ENCODE assay signal across 11 mouse cellular contexts in the genomic region with DNA sequence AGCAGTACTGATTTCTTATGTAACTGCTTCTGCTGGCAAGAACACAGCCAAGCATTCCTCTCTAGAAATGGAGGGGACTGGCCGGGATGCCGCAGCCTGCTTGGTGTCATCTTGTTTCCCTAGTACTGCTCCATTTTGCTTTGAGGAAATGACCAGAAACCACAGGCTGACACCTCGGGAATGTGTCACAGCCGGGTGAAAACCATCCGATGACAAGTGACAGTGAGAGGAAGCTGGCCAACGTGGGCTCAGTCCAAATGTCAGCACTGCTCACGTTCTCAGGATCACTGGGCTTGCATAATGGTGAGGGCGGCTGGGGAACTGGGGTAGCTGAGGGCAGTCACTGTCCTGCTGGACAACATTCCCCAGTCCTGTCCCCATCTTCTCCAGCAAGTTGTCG. TPM values are rescaled to one million over a fixed set of nuclear protein-coding genes. Genes with fewer than 3 reads are reported as not detected.
A peak's percentile ranks its signal among the peaks of the same experiment; 100 is the strongest.
DNase-seq lines count a peak whose midpoint lies in the region; ATAC-seq and TF ChIP-seq lines count a peak whose summit lies in the region.
"Had no signal": no experiment of that assay in that cellular context is flagged by ENCODE, and none has a peak within 500 bp of the region (broad histone marks: within the 10 kb centered on the region; RNA-seq: fewer than 3 reads in every experiment).

No protein-coding gene starts in this region.

- no peak for ATAC-seq in kidney, embryonic 16.5 days (ENCODE audit: low FRiP score, low TSS enrichment)
- ATAC-seq in stomach, postnatal 0 days (ENCODE audit: low FRiP score, low TSS enrichment), result no peak
- ATAC-seq in forebrain, embryonic 14.5 days, result no peak
- ATAC-seq: forebrain, embryonic 13.5 days had no signal

- H3K9ac ChIP-seq in kidney, embryonic 16.5 days (replicated peaks; ENCODE audit: low read length), result no peak overlapping the region
- no peak overlapping the region for H3K9ac ChIP-seq in stomach, postnatal 0 days (ENCODE audit: low read length)
- H3K9ac ChIP-seq in forebrain, embryonic 14.5 days (ENCODE audit: low read length), result no peak overlapping the region
- H3K9ac ChIP-seq: embryonic facial prominence, embryonic 12.5 days; forebrain, embryonic 13.5 days; hindbrain, embryonic 13.5 days had no signal

- no peak for TF ChIP-seq CTCF in kidney, adult 2 months (conservative IDR thresholded peaks at IDR 0.05; ENCODE audit: insufficient read depth, insufficient read length, low read depth, low read length)
- no peak for TF ChIP-seq CTCF in stomach, postnatal 0 days (IDR thresholded peaks at IDR 0.05; ENCODE audit: low read depth)

- H3K4me1 ChIP-seq in kidney, adult 2 months (ENCODE audit: control insufficient read depth, insufficient read depth, low read length), result no peaks in the 10 kb centered on the region
- H3K4me1 ChIP-seq in kidney, embryonic 16.5 days (ENCODE audit: insufficient read depth, low read length), result peaks cover 8% of the 10 kb centered on the region; the same call in 1 of the 2 replicates
- no peaks in the 10 kb centered on the region for H3K4me1 ChIP-seq in stomach, postnatal 0 days (replicated peaks; ENCODE audit: control insufficient read depth, insufficient read depth)
- no peaks in the 10 kb centered on the region for H3K4me1 ChIP-seq in forebrain, embryonic 14.5 days (ENCODE audit: control insufficient read depth, insufficient read depth, low read length)
- H3K4me1 ChIP-seq: embryonic facial prominence, embryonic 12.5 days had no signal

- H3K27ac ChIP-seq in kidney, adult 2 months (ENCODE audit: insufficient read depth, low read depth, low read length), result no peak overlapping the region
- H3K27ac ChIP-seq in kidney, embryonic 16.5 days (ENCODE audit: low read length), result no peak overlapping the region
- H3K27ac ChIP-seq in stomach, postnatal 0 days (replicated peaks), result no peak overlapping the region
- no peak overlapping the region for H3K27ac ChIP-seq in forebrain, embryonic 14.5 days (ENCODE audit: low read depth, low read length)
- H3K27ac ChIP-seq: embryonic facial prominence, embryonic 12.5 days; forebrain, embryonic 13.5 days; hindbrain, embryonic 13.5 days had no signal

- H3K4me2 ChIP-seq in kidney, embryonic 16.5 days (replicated peaks; ENCODE audit: low read depth, low read length), result no peak overlapping the region
- no peak overlapping the region for H3K4me2 ChIP-seq in stomach, postnatal 0 days (replicated peaks; ENCODE audit: low read depth)
- no peak overlapping the region for H3K4me2 ChIP-seq in forebrain, embryonic 14.5 days (ENCODE audit: low read length)
- H3K4me2 ChIP-seq: embryonic facial prominence, embryonic 12.5 days; forebrain, embryonic 13.5 days; hindbrain, embryonic 13.5 days had no signal

- TF ChIP-seq EP300 in stomach, postnatal 0 days (optimal IDR thresholded peaks at IDR 0.05), result no peak

- no peak for TF ChIP-seq POLR2A in kidney, adult 2 months (IDR thresholded peaks at IDR 0.05; ENCODE audit: low read depth, low read length)

- DNase-seq in kidney, adult 2 months, result peak; percentile 70
- DNase-seq in cerebellum, postnatal 10 days, result peak; percentile 79 to 83
- DNase-seq in kidney, postnatal 10 days, result peak; percentile 63
- peak; percentile 67 for DNase-seq in lung, postnatal 36 days
- DNase-seq in stomach, postnatal 0 days (ENCODE audit: low spot score), result no peak
- no peak for DNase-seq in forebrain, embryonic 14.5 days (ENCODE audit: low spot score)

- no peaks in the 10 kb centered on the region for H3K36me3 ChIP-seq in kidney, adult 2 months (ENCODE audit: control insufficient read depth, insufficient read depth, low read length)
- H3K36me3 ChIP-seq in kidney, embryonic 16.5 days (ENCODE audit: insufficient read depth, low read length), result no peaks in the 10 kb centered on the region
- H3K36me3 ChIP-seq in stomach, postnatal 0 days (ENCODE audit: control insufficient read depth, insufficient read depth, low read length), result no peaks in the 10 kb centered on the region
- no peaks in the 10 kb centered on the region for H3K36me3 ChIP-seq in forebrain, embryonic 14.5 days (ENCODE audit: control insufficient read depth, insufficient read depth, low read length)
- H3K36me3 ChIP-seq: embryonic facial prominence, embryonic 12.5 days; hindbrain, embryonic 13.5 days had no signal

- no peak overlapping the region for H3K4me3 ChIP-seq in kidney, adult 2 months (ENCODE audit: insufficient read depth, low read depth, low read length)
- no peak overlapping the region for H3K4me3 ChIP-seq in kidney, embryonic 16.5 days (ENCODE audit: low read length)
- H3K4me3 ChIP-seq in stomach, postnatal 0 days (ENCODE audit: low read depth, low read length), result no peak overlapping the region
- no peak overlapping the region for H3K4me3 ChIP-seq in forebrain, embryonic 14.5 days (ENCODE audit: low read depth, low read length)
- H3K4me3 ChIP-seq: embryonic facial prominence, embryonic 12.5 days; forebrain, embryonic 13.5 days; hindbrain, embryonic 13.5 days; myocyte had no signal

- H3K9me3 ChIP-seq in kidney, embryonic 16.5 days (ENCODE audit: low read length), result no peaks in the 10 kb centered on the region
- H3K9me3 ChIP-seq in stomach, postnatal 0 days (ENCODE audit: control insufficient read depth, low read length), result no peaks in the 10 kb centered on the region
- H3K9me3 ChIP-seq in forebrain, embryonic 14.5 days (replicated peaks; ENCODE audit: control insufficient read depth, low read length), result no peaks in the 10 kb centered on the region
- H3K9me3 ChIP-seq: embryonic facial prominence, embryonic 12.5 days; forebrain, embryonic 13.5 days; hindbrain, embryonic 13.5 days had no signal

- 52% methylated on average over 9 of the region's 9 CpGs for WGBS in kidney, adult 2 months
- 46% methylated on average over 9 of the region's 9 CpGs for WGBS in kidney, embryonic 16.5 days
- WGBS in stomach, postnatal 0 days, result 58% methylated on average over 9 of the region's 9 CpGs
- WGBS in forebrain, embryonic 14.5 days, result 67% methylated on average over 9 of the region's 9 CpGs

- H3K27me3 ChIP-seq in kidney, adult 2 months (replicated peaks; ENCODE audit: control insufficient read depth, insufficient read depth, low read length), result no peaks in the 10 kb centered on the region
- no peaks in the 10 kb centered on the region for H3K27me3 ChIP-seq in kidney, embryonic 16.5 days (ENCODE audit: insufficient read depth, low read length)
- H3K27me3 ChIP-seq in stomach, postnatal 0 days (ENCODE audit: control insufficient read depth, insufficient read depth, low read length), result no peaks in the 10 kb centered on the region
- H3K27me3 ChIP-seq in forebrain, embryonic 14.5 days (replicated peaks; ENCODE audit: control insufficient read depth, insufficient read depth, low read length), result no peaks in the 10 kb centered on the region
- H3K27me3 ChIP-seq: embryonic facial prominence, embryonic 12.5 days; forebrain, embryonic 13.5 days; hindbrain, embryonic 13.5 days had no signal

RNA-seq across cellular contexts. Expression of gene Bdkrb2, which starts 33.5 kb away (rescaled TPM):
- polyA plus RNA-seq in kidney, adult 2 months (2012; rRNA removed), result 0.54 and 0.64 TPM in 2 replicates
- polyA plus RNA-seq in kidney, embryonic 16.5 days (2015; fragmentation: Nextera tagmentation; extraction: Ambion mirVana), result 1.7 and 1.9 TPM in 2 replicates
- 4.0 and 4.1 TPM in 2 replicates for polyA plus RNA-seq in stomach, postnatal 0 days (2015; fragmentation: Nextera tagmentation; extraction: Ambion mirVana)
- 0.23 TPM in 2 replicates for polyA plus RNA-seq in forebrain, embryonic 14.5 days (2014; fragmentation: Nextera tagmentation; extraction: Ambion mirVana)

Comparison
In these comparisons a context has a peak if more than half of its experiments do, and no peak if none do; other contexts are left out.
1. DNase-seq: peak in kidney, adult 2 months (single experiment), cerebellum, postnatal 10 days (2 of 2), kidney, postnatal 10 days (single experiment) and lung, postnatal 36 days (single experiment); none in stomach, postnatal 0 days (single experiment) and forebrain, embryonic 14.5 days (single experiment).